Mouse (Mus musculus) left cerebral cortex, adult 18-20 months (tissue): ENCODE data around the gene Mrpl51. TPM values are rescaled to one million over a fixed set of nuclear protein-coding genes. Genes with fewer than 3 reads are reported as not detected.

Source experiments
- DNase-seq, 2 experiments: peaks; one replicate each; pipeline ENCODE4 v3.0.0; 2021 to 2022; ENCODE audit warnings: low spot score in 2 of 2, mixed read lengths in 1 of 2
- microRNA-seq, 2 experiments: library from miRNA; unstranded; fragments of <30 nt; microRNA quantifications; one replicate each; pipeline ENCODE4 v1.2.0; 2021
- total RNA-seq, 2 experiments: library from RNA; stranded (reverse); gene quantifications; 2 replicates each; pipeline ENCODE4 v1.2.3; 2021

Gene Mrpl51
- total RNA-seq, 2 experiments from 2014 or later: 69.7 to 81.2 TPM

DNA sequence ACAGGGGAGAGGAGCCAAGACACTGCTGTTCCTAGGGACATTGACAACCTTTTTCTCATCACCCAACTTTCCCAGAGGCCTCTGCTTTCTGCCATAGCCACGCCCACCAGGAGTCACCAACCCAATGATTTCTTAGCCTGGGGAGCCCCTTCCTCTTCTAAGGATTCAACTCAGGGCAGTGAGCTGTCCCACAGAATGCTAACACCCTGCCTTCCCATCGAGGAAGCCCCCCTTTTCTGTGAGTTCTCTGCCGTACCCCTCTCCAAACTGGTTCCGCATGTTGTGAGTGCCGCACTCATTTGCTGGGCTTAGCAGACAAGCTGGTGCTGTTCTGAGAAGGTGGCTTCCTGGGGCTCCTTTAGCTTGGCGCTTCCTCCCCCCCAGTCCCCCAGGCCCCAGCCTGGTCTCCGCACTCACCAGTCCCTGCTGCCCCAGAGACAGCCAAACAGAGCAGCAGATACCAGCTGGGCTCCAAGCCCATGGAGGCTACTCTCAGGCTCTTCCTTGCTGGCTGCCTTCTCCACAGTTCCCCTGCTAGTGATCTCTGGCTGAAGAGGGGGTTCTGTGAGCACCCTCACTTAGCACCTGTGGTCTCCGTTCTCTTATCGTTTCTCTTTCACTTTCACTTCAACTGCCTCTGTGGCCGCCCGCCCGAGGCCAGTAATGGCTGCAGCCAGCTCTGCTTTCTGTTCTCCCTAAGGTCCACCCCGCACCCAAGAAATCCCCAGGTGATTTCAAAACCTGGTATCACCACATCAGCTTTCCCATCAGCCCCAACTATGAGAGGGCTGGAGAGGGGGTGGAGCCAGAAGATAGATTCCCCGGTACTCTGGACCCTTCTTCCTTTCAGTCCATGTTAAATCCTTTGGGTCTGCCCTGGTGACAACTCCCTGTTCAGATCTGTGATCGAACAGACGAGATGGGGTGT is 39.8 kb downstream of the Mrpl51 start, which contains the start of gene Tapbpl:
TSS of gene Tapbpl (minus strand) at position 744 of the 928 bp plus-strand sequence.
- peak in 1 of 2 experiments; percentile 51 for DNase-seq

DNA sequence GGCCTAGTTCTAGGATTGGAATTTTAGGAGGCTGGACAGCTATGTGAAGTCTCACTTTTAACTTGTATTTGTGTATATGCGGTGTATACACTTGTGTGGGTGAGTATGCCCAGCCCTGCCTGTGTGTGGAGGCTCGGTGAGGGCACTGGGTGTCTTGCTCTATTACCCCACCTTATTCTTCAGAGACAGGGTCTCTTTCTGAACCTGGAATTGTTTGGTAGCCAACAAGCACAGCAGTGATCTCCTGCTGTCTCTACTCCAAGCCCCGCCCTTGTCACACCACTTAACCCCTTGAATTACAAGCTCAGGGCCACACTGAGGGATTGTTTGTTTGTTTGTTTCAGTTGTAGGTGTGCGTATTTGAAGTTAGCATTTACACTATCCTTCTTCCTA is 40.4 kb downstream of the Mrpl51 start:
- no peak for DNase-seq

DNA sequence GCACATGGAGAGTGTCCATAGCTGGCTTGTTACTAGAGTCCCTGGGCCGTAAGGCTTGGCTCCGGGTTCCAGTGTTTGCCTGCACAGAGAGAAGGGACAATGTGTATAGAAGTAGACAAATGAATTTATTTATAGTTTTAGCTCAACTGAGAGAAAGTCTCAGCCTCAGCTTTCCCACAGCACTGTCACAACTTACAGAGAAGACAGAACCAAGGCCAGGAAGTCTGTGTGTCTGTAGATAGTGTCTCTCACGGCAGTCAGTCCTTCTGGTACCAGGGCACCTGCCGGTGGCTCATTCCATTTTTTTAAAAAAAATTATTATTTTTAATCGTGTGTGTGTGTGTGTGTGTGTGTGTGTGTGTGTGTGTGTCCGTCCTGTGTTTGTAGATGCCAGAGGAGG is 40.9 kb downstream of the Mrpl51 start:
- no peak for DNase-seq

DNA sequence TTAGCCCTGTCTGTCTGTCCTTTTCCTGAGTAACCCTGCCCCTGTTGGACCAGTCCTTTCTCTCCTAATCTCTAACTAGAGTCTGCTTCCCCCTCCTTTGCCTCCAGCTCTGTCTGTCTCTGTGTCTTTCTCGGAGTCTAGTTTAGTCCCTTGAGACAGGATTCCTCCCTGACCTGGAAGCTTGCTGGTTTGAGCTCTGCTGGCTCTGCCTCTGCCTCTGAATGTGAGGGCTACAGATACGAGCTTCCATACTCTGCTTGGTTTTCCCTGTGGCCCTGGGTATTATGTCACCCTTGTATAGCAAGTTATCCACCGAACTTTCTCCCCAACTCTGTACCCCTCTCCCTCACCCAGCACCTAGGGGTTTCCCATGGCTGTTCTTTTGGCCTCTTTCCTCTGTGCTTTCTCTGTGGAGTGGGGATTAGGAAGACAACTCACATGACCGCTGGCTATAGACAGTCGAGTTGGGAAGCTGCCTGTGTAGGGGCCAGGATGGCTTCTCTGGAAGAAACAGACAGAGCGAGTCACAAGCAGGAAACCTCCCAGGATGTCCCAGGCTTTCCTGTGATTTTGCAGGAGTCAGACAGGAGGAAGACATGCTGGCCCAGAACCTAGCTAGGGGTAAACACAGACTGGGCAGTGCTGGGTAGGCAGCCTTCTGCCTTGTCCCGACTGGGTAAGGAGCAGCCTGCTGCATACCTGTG is 42.4 kb downstream of the Mrpl51 start:
- DNase-seq: no peak

DNA sequence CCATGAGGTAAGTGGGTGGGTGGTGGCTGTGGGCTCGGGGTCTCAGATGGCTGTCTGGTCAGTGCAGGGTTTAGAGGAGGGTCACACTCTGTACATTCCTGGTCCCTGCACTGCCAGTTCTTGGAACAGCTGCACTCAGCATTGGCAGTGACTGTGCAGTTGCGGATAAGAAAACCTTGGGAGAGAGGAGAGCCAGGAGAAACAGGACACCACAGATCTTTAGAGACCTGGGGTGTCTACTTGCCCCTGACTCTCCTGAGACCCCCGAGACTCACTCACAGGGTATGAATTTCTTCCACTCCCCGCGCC is 42.9 kb downstream of the Mrpl51 start:
- no peak for DNase-seq

DNA sequence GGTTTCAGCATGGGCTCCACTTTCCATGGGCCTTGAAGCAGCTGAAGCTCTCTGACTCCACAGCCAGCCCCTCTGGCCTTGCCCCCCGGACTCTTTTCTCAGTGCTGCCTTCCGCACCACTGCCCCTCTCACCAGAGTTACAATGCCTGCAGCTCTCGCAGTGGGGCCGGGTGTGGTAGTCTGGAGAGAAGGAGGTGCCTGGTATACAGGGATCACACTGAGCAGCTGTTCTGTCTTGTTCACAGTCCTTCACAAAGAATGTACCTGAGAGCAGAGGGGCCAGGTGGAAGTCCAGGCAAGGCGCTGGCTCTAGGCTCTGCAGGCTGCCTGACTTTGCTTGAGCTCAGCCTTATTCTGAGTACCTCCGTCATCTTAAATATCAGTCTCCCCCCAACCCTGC is 44.7 kb downstream of the Mrpl51 start:
- no peak for DNase-seq

DNA sequence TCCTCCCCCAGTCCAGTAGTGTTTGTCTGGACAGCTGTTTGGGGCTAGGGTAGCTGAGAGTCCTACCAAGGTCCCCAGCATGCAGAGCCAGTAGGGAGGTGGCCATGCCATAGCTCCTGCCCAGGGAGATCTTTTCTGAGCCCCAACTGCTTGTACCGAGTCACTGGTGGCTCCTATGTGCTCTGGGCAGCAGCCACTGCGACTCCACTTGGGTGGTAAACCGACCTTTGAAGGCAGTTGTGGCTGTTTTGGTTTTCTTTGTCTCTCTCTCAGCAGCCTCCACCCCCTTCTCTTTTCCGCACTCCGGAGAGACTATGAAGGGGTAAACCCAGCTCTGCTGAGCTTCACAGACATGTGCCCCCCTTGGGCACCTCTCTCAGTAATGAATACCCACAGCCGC is 45.2 kb downstream of the Mrpl51 start, which contains the start of gene Cd27:
TSS of gene Cd27 (minus strand) at position 229 of the 400 bp plus-strand sequence.
- no peak for DNase-seq

DNA sequence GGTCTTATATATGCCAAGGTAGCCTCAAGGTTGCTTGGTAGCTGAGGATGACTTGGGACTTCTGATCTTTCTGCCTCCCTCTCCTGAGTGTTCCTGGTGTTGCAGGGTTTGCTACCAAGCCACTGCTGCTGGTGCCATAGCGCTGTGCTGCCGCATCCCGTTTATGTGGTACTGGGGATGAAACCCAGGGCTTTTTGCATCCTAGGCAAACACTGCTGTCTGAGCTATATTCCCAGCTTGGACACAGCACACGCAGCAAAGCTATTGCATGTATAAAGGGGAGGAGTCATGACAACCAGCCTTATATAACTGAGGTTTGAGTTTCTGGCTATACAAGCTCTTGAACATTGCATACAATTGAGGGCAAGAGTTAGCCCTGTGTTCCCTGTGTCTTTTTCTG is 45.8 kb downstream of the Mrpl51 start:
- DNase-seq: no peak

DNA sequence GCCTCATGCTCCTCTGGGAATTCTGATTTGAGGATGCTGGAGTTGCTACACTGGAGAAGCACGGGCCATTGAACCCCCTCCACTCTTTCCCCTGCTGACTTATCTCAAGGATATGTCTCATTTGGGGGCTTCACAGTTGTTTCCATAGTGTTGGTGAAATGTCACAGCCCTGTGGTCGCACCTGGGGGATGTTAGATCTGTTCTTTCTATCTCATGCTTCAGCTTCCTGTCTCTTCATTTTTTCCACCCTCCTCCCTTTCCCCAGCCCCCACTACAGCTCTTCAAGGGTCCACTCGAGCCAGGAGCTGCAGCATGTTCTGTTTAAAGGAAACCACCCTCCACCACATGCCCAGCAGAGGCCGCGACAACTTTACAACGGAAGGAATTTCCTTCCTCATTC is 46.8 kb downstream of the Mrpl51 start:
- DNase-seq: no peak

DNA sequence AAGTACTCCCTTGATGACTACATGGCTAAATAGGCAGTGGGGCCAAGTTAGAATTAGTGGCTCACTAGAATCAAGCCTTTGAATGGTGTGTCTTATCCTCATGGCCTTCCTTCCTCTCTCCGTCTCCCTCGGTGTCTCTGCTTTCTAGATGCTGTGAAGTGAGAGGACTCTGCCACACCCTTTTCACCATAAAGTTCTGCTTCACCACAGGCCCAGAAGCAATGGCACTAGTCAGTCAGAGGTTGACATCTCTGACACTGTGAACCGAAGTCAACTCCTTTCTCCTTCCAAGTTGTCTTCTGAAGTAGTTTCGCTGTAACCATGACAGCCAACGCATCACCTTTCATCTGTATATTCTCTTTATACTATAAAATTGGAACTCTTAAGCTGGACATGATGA is 47.9 kb downstream of the Mrpl51 start:
- no peak for DNase-seq

DNA sequence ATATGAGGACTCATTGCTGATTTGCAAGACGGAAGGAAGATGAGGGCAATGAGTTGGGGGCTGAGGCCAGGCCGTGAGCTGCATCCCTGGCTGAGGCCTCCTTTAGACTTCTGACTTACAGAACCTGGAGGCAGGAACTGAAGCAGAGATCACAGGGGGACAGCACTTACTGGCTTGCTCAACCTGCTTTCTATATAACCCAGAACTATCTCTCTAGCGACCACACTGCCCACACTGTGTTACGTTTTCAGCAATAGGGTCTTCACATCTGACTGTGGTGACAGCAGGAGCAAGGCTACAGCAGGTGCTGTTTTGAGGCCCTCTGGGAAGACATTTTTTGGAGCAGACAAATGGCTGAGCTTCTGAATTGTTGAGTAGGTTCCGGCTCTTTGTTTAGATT is 49.0 kb downstream of the Mrpl51 start:
- no peak for DNase-seq

DNA sequence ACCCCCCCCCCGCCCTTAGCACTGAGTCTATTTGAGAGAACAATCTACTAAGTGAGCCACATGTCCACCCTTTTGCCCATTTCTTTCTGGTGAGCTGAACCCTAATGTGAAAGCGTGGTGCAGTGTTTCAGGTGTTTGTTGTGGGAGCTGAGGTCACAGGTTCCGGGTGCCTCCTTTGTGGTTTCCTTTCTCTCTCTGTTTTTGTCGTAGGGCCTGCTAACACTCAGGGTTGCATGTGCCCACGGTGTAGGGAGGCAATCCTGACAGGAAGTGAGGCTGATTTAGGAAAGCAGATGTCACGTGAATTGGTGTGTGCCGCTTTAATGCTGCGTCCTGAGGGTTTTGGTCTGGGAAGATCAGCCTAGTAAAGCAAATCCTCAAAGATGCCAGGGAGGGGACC is 50.0 kb downstream of the Mrpl51 start:
- no peak for DNase-seq

DNA sequence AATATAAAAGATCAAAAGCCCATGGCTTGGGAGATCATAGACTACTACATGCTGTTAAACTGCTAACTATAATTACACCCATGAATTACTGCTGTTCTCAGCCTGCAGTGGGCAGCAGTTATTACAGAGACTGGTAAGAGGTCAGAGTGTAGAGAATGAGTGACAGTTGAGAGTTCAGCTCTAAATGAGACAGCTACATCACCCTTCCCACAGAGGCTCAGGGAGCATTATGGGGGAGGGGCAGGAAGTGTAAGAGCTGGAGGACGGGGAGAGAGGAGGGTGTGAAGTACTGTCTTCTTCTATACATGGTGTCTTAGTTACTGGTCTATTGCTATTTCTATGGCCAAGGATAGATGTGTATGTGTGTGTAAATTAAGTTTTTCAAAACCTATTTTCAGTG is 53.0 kb downstream of the Mrpl51 start:
- no peak for DNase-seq

Small RNA genes within 50 kb of the gene (microRNA-seq; reads per million reads assigned to microRNA genes)
- gene Mir3098 (0.25 to 0.42 reads per million in 2 experiments), gene Mir8113 (0 reads per million in 2 experiments)

Other genes with a start within 250 kb of the Mrpl51 start
- gene Cops7a, start 226.3 kb upstream of the Mrpl51 start, total RNA-seq: 100 to 1,000 TPM; 168 TPM
- gene Pianp, start 195.1 kb upstream of the Mrpl51 start, total RNA-seq: 100 to 1,000 TPM; 194 to 195 TPM
- gene Zfp384, start 182.7 kb upstream of the Mrpl51 start, total RNA-seq: 10 to 100 TPM; 45.9 to 47.6 TPM
- gene Ing4, start 152.0 kb upstream of the Mrpl51 start, total RNA-seq: 10 to 100 TPM; 50.7 to 51.1 TPM
- gene Acrbp, start 142.1 kb upstream of the Mrpl51 start, total RNA-seq: 10 to 100 TPM; 11.2 to 14.5 TPM
- under 1 TPM; 0.58 to 0.68 TPM for gene Lpar5, start 123.9 kb upstream of the Mrpl51 start, total RNA-seq
- 100 to 1,000 TPM; 147 to 150 TPM for gene Chd4, start 95.8 kb upstream of the Mrpl51 start, total RNA-seq
- gene Nop2, start 59.9 kb upstream of the Mrpl51 start, total RNA-seq: 10 to 100 TPM; 30.2 to 30.5 TPM
- 10 to 100 TPM; 54.6 to 55.8 TPM for gene Iffo1, start 46.6 kb upstream of the Mrpl51 start, total RNA-seq
- gene Gapdh, start 25.3 kb upstream of the Mrpl51 start, total RNA-seq: 1,000 to 10,000 TPM; 2,618 to 2,651 TPM
- gene Ncapd2, start 100 bp upstream of the Mrpl51 start, total RNA-seq: 10 to 100 TPM; 22.0 to 24.4 TPM
- 100 to 1,000 TPM; 111 to 145 TPM for gene Vamp1, start 23.8 kb downstream of the Mrpl51 start, total RNA-seq
- 1 to 10 TPM; 6.5 to 6.8 TPM for gene Tapbpl, start 40.1 kb downstream of the Mrpl51 start, total RNA-seq
- not detected for gene Cd27, start 45.2 kb downstream of the Mrpl51 start, total RNA-seq
- gene Tuba3a, start 94.2 kb downstream of the Mrpl51 start, total RNA-seq: not detected
- gene Ltbr, start 122.1 kb downstream of the Mrpl51 start, total RNA-seq: 1 to 10 TPM; 8.1 to 9.5 TPM
- gene Scnn1a, start 128.9 kb downstream of the Mrpl51 start, total RNA-seq: 1 to 10 TPM; 2.6 to 3.6 TPM
- 10 to 100 TPM; 10.9 to 13.4 TPM for gene Tnfrsf1a, start 157.6 kb downstream of the Mrpl51 start, total RNA-seq
- gene Plekhg6, start 189.0 kb downstream of the Mrpl51 start, total RNA-seq: under 1 TPM; 0.35 to 0.56 TPM